Mouse (Mus musculus) MEL (cell line): ENCODE data around the gene Tpd52l1. TPM values are rescaled to one million over a fixed set of nuclear protein-coding genes. Genes with fewer than 3 reads are reported as not detected.

Experiments used
- DNase-seq: peaks from one replicate; pipeline ENCODE4 v3.0.0; 2011; ENCODE audit warnings: low read depth, low spot score
- H3K27ac ChIP-seq: 2 replicates; pipeline ENCODE4 v1.5.1; 2012; ENCODE audit warnings: low read depth, mild to moderate bottlenecking, control low read depth, low read length, moderate library complexity; ENCODE audit not compliant: control insufficient read depth
- H3K27me3 ChIP-seq, 2 experiments: fragments of 150-350 bp in 1 of 2; sonication (generic) in 1 of 2; 2 replicates each; pipeline ENCODE4 v1.6.1; 2012; ENCODE audit warnings: low read length in 2 of 2, mild to moderate bottlenecking in 2 of 2, improper control_type of control experiment in 1 of 2, moderate library complexity in 1 of 2; ENCODE audit not compliant: insufficient read depth in 2 of 2, control insufficient read depth in 1 of 2
- H3K36me3 ChIP-seq, 2 experiments: 2 replicates each; pipeline ENCODE4 v1.6.1; 2012 to 2014; ENCODE audit warnings: low read length in 2 of 2, improper control_type of control experiment in 1 of 2, inconsistent platforms in 1 of 2, mild to moderate bottlenecking in 1 of 2; ENCODE audit not compliant: insufficient read depth in 2 of 2, control insufficient read depth in 1 of 2
- H3K4me1 ChIP-seq, 2 experiments: fragments of 150-350 bp in 1 of 2; sonication (generic) in 1 of 2; 2 replicates each; pipeline ENCODE4 v1.6.1; 2012; ENCODE audit warnings: low read length in 2 of 2, improper control_type of control experiment in 1 of 2, mild to moderate bottlenecking in 1 of 2; ENCODE audit not compliant: insufficient read depth in 2 of 2, control insufficient read depth in 1 of 2
- H3K4me3 ChIP-seq, 2 experiments: fragments of 150-350 bp in 1 of 2; sonication (generic) in 1 of 2; 2 replicates each; pipeline ENCODE4 v1.5.1; 2012; ENCODE audit warnings: low read depth in 2 of 2, low read length in 2 of 2, mild to moderate bottlenecking in 2 of 2, moderate library complexity in 2 of 2, control low read depth in 1 of 2, improper control_type of control experiment in 1 of 2; ENCODE audit not compliant: control insufficient read depth in 1 of 2, insufficient read depth in 1 of 2
- H3K79me2 ChIP-seq: 2 replicates; pipeline ENCODE4 v1.6.1; 2012; ENCODE audit warnings: mild to moderate bottlenecking, low read length, moderate library complexity; ENCODE audit not compliant: control insufficient read depth, poor library complexity, insufficient read depth
- H3K9ac ChIP-seq: 2 replicates; pipeline ENCODE4 v1.6.1; 2012; ENCODE audit warnings: low read depth, mild to moderate bottlenecking, control low read depth, low read length, moderate library complexity; ENCODE audit not compliant: control insufficient read depth, poor library complexity, severe bottlenecking
- H3K9me3 ChIP-seq: fragments of 150-350 bp; sonication (generic); replicated peaks from 2 replicates; pipeline ENCODE4 v1.6.1; 2012; ENCODE audit warnings: mild to moderate bottlenecking, low read length, improper control_type of control experiment, moderate library complexity; ENCODE audit not compliant: insufficient read depth
- BHLHE40 ChIP-seq: IDR thresholded peaks from 2 replicates; pipeline ENCODE4 v1.6.1; 2012; ENCODE audit warnings: low read depth, mild to moderate bottlenecking, inconsistent platforms, low read length, improper control_type of control experiment, borderline replicate concordance
- CTCF ChIP-seq, 3 experiments: IDR thresholded peaks in 2 of 3; conservative IDR thresholded peaks in 1 of 3; 2 replicates each; pipeline ENCODE4 v1.5.1; 2011 to 2012; ENCODE audit warnings: low read length in 3 of 3, low read depth in 2 of 3, mild to moderate bottlenecking in 2 of 3, improper control_type of control experiment in 1 of 3, inconsistent platforms in 1 of 3, mixed read lengths in 1 of 3, moderate library complexity in 1 of 3; ENCODE audit not compliant: control insufficient read depth in 1 of 3, insufficient read depth in 1 of 3, poor library complexity in 1 of 3, severe bottlenecking in 1 of 3
- E2F4 ChIP-seq: IDR thresholded peaks from 2 replicates; pipeline ENCODE4 v1.6.1; 2011; ENCODE audit warnings: low read depth, low read length, improper control_type of control experiment, borderline replicate concordance
- EP300 ChIP-seq, 2 experiments: IDR thresholded peaks; 2 replicates each; pipeline ENCODE4 v1.6.1; 2011; ENCODE audit warnings: improper control_type of control experiment in 2 of 2, low read length in 2 of 2, low read depth in 1 of 2, mild to moderate bottlenecking in 1 of 2
- GABPA ChIP-seq: IDR thresholded peaks from 2 replicates; pipeline ENCODE4 v1.6.1; 2012; ENCODE audit warnings: low read depth, mild to moderate bottlenecking, inconsistent platforms, low read length, improper control_type of control experiment, moderate library complexity
- GATA1 ChIP-seq: IDR thresholded peaks from 2 replicates; pipeline ENCODE4 v1.6.1; 2011; ENCODE audit warnings: low read depth, low read length, improper control_type of control experiment
- HCFC1 ChIP-seq: IDR thresholded peaks from 2 replicates; pipeline ENCODE4 v1.6.1; 2012; ENCODE audit warnings: low read depth, mild to moderate bottlenecking, inconsistent platforms, low read length, improper control_type of control experiment, moderate library complexity
- JUND ChIP-seq: IDR thresholded peaks from 2 replicates; pipeline ENCODE4 v1.6.1; 2011; ENCODE audit warnings: low read depth, mild to moderate bottlenecking, improper control_type of control experiment, low read length
- KAT2A ChIP-seq: conservative IDR thresholded peaks from 2 replicates; pipeline ENCODE4 v1.6.1; 2012; ENCODE audit warnings: low read depth, low read length, improper control_type of control experiment, inconsistent platforms
- MAFK ChIP-seq: IDR thresholded peaks from 2 replicates; pipeline ENCODE4 v1.6.1; 2011; ENCODE audit warnings: low read depth, mild to moderate bottlenecking, low read length, improper control_type of control experiment, borderline replicate concordance
- MAX ChIP-seq: IDR thresholded peaks from 2 replicates; pipeline ENCODE4 v1.6.1; 2011; ENCODE audit warnings: low read length, improper control_type of control experiment
- MEF2A ChIP-seq: IDR thresholded peaks from 2 replicates; pipeline ENCODE4 v1.6.1; 2014; ENCODE audit warnings: low read depth, mild to moderate bottlenecking, inconsistent platforms, low read length, improper control_type of control experiment; ENCODE audit not compliant: poor library complexity, insufficient replicate concordance, severe bottlenecking; ENCODE audit errors: extremely low read depth
- MXI1 ChIP-seq: IDR thresholded peaks from 2 replicates; pipeline ENCODE4 v1.6.1; 2011; ENCODE audit warnings: mild to moderate bottlenecking, low read depth, low read length, improper control_type of control experiment
- NELFE ChIP-seq: IDR thresholded peaks from 2 replicates; pipeline ENCODE4 v1.6.1; 2011; ENCODE audit warnings: low read depth, low read length, improper control_type of control experiment
- NRF1 ChIP-seq: IDR thresholded peaks from 2 replicates; pipeline ENCODE4 v1.6.1; 2014; ENCODE audit warnings: low read depth, mild to moderate bottlenecking, inconsistent platforms, low read length, improper control_type of control experiment, moderate library complexity; ENCODE audit not compliant: poor library complexity, insufficient read depth, severe bottlenecking
- POLR2A ChIP-seq, 2 experiments: IDR thresholded peaks; 2 replicates each; pipeline ENCODE4 v1.6.1; 2011 to 2012; ENCODE audit warnings: low read length in 2 of 2, mild to moderate bottlenecking in 2 of 2, control low read depth in 1 of 2, improper control_type of control experiment in 1 of 2, low read depth in 1 of 2, moderate library complexity in 1 of 2; ENCODE audit not compliant: control insufficient read depth in 1 of 2, insufficient read depth in 1 of 2, poor library complexity in 1 of 2
- RAD21 ChIP-seq: IDR thresholded peaks from 2 replicates; pipeline ENCODE4 v1.6.1; 2011; ENCODE audit warnings: mild to moderate bottlenecking, low read depth, low read length, improper control_type of control experiment
- SIN3A ChIP-seq: IDR thresholded peaks from 2 replicates; pipeline ENCODE4 v1.6.1; 2012; ENCODE audit warnings: low read length, improper control_type of control experiment, inconsistent platforms
- SMC3 ChIP-seq: IDR thresholded peaks from 2 replicates; pipeline ENCODE4 v1.6.1; 2011; ENCODE audit warnings: low read depth, low read length, improper control_type of control experiment
- TAL1 ChIP-seq: IDR thresholded peaks from 2 replicates; pipeline ENCODE4 v1.6.1; 2012; ENCODE audit warnings: mild to moderate bottlenecking, inconsistent platforms, low read length, moderate library complexity, mixed read lengths
- USF2 ChIP-seq, 2 experiments: IDR thresholded peaks; 2 replicates each; pipeline ENCODE4 v1.6.1; 2011 to 2012; ENCODE audit warnings: improper control_type of control experiment in 2 of 2, low read length in 2 of 2, borderline replicate concordance in 1 of 2, inconsistent platforms in 1 of 2, low read depth in 1 of 2, mild to moderate bottlenecking in 1 of 2; ENCODE audit not compliant: insufficient read depth in 1 of 2
- ZNF384 ChIP-seq: IDR thresholded peaks from 2 replicates; pipeline ENCODE4 v1.6.1; 2012; ENCODE audit warnings: low read depth, mild to moderate bottlenecking, inconsistent platforms, low read length, improper control_type of control experiment
- polyA plus RNA-seq, 2 experiments: library from polyadenylated mRNA; stranded (reverse) in 1 of 2; unstranded in 1 of 2; fragments of >175 nt in 1 of 2; fragments of >200 nt in 1 of 2; gene quantifications; 2 replicates each; pipeline versions ENCODE4 v1.2.1 to v1.2.4; 2012; ENCODE audit warnings: low replicate concordance in 2 of 2, low read depth in 1 of 2; ENCODE audit not compliant: insufficient read length in 2 of 2, insufficient read depth in 1 of 2, missing spikeins in 1 of 2
- total RNA-seq: library from RNA; depleted of rRNA; stranded (reverse); fragments of 300-350 nt; gene quantifications from 2 replicates; pipeline ENCODE4 v1.2.3, GENCODE M21; 2012

The Tpd52l1 gene
- total and polyA plus RNA-seq, 3 experiments: not detected

- H3K27ac ChIP-seq: no peak overlapping the region
- no peaks in the 10 kb centered on the region for H3K79me2 ChIP-seq
- TF ChIP-seq KAT2A (no peak), SIN3A (no peak), SMC3 (no peak), RAD21 (no peak), POLR2A (IDR thresholded peaks at IDR 0.05; ENCODE audit: control insufficient read depth in 1 of 2, insufficient read depth in 1 of 2, low read depth in 1 of 2, low read length in 2 of 2, poor library complexity in 1 of 2) (no peak), MAFK (no peak), GATA1 (no peak), BHLHE40 (no peak)
- TF ChIP-seq, all 39 proteins: peak for 0
- H3K9me3 ChIP-seq: no peaks in the 10 kb centered on the region
- H3K4me1 ChIP-seq: no peaks in the 10 kb centered on the region
- H3K27me3 ChIP-seq: no peaks in the 10 kb centered on the region
- no peak for DNase-seq
- no peak overlapping the region for H3K9ac ChIP-seq
- H3K36me3 ChIP-seq: no peaks in the 10 kb centered on the region
- H3K4me3 ChIP-seq: no peak overlapping the region
Observed at GRCm38 (mm10) chr10:31436047-31436446, 9.7 kb downstream of the Tpd52l1 start.

GRCm38 (mm10) chr10:31417956-31418355, 27.8 kb downstream of the Tpd52l1 start:
- TF ChIP-seq POLR2A (IDR thresholded peaks at IDR 0.05; ENCODE audit: control insufficient read depth in 1 of 2, insufficient read depth in 1 of 2, low read depth in 1 of 2, low read length in 2 of 2, poor library complexity in 1 of 2): no peak
- TF ChIP-seq, all 39 proteins: peak for 0
- Histone ChIP-seq H3K9ac (no peak overlapping the region), H3K79me2 (no peaks in the 10 kb centered on the region), H3K27ac (no peak overlapping the region), H3K4me3 (no peak overlapping the region), H3K9me3 (no peaks in the 10 kb centered on the region), H3K36me3 (no peaks in the 10 kb centered on the region), H3K4me1 (no peaks in the 10 kb centered on the region), H3K27me3 (no peaks in the 10 kb centered on the region)
- DNase-seq: no peak

GRCm38 (mm10) chr10:31392990-31393389, 52.8 kb downstream of the Tpd52l1 start:
- TF ChIP-seq ZNF384: no peak
- TF ChIP-seq RAD21: no peak
- no peak for TF ChIP-seq MAX
- no peak for TF ChIP-seq MEF2A
- no peak for TF ChIP-seq HCFC1
- TF ChIP-seq NRF1: no peak
- TF ChIP-seq CTCF (IDR thresholded peaks at IDR 0.05 in 2 of 3, conservative IDR thresholded peaks at IDR 0.05 in 1 of 3; ENCODE audit: control insufficient read depth in 1 of 3, insufficient read depth in 1 of 3, low read depth in 2 of 3, low read length in 3 of 3, poor library complexity in 1 of 3, severe bottlenecking in 1 of 3): no peak
- TF ChIP-seq GABPA: no peak
- TF ChIP-seq JUND: no peak
- no peak for TF ChIP-seq NELFE
- no peak for TF ChIP-seq MXI1
- no peak for TF ChIP-seq E2F4
- TF ChIP-seq EP300 (IDR thresholded peaks at IDR 0.05; ENCODE audit: low read depth in 1 of 2, low read length in 2 of 2): no peak
- TF ChIP-seq USF2 (IDR thresholded peaks at IDR 0.05; ENCODE audit: borderline replicate concordance in 1 of 2, insufficient read depth in 1 of 2, low read depth in 1 of 2, low read length in 2 of 2): no peak
- TF ChIP-seq TAL1: no peak
- no peak for TF ChIP-seq SIN3A
- Histone ChIP-seq H3K79me2 (no peaks in the 10 kb centered on the region), H3K27ac (no peak overlapping the region), H3K4me1 (no peaks in the 10 kb centered on the region), H3K9ac (no peak overlapping the region), H3K36me3 (no peaks in the 10 kb centered on the region), H3K27me3 (no peaks in the 10 kb centered on the region), H3K4me3 (no peak overlapping the region), H3K9me3 (no peaks in the 10 kb centered on the region)
- DNase-seq: no peak
